Mouse (Mus musculus) brain, embryonic 14.5 days (tissue): ENCODE data around the gene Stx2.
A peak's percentile ranks its signal among the peaks of the same experiment; 100 is the strongest.

Experiments
- CTCF ChIP-seq: fragments of 200-500 bp; IDR thresholded peaks from 2 replicates; pipeline ENCODE4 v1.5.1; 2012; ENCODE audit warnings: inconsistent platforms, mild to moderate bottlenecking, moderate library complexity, borderline replicate concordance; ENCODE audit not compliant: insufficient read depth, insufficient read length; ENCODE audit errors: extremely low read depth
- POLR2A ChIP-seq: fragments of 200-500 bp; IDR thresholded peaks from 2 replicates; pipeline ENCODE4 v1.6.1; 2012; ENCODE audit warnings: mild to moderate bottlenecking, inconsistent platforms, borderline replicate concordance; ENCODE audit not compliant: poor library complexity, insufficient read depth, insufficient read length, severe bottlenecking; ENCODE audit errors: extremely low read depth

DNA sequence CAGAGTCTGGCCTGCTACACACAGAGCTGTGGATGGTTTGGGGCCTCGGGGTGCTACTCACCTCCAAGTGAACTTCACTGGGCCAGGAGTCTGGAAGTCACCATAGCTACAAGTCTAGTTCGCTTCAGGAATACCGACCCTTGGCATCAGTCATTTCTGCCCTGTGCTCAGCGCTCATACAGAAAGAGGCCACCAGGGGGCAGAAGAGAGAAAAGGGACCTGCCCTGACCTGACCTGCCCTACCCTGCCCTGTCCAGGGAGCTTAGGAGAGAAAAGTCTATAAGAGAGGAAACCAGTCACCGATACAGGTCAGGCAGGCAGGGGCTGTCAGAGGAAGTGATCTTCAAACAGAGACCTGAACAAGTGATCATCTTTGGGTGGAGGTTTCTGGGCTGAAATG, 61.3 kb downstream of the Stx2 start:
- TF ChIP-seq POLR2A = no peak
- peak; percentile 47; the same call in 1 of the 2 replicates for TF ChIP-seq CTCF
